Mouse (Mus musculus) CD4-positive, CD25-positive, alpha-beta regulatory T cell, adult 4 months (primary cell): ENCODE measurements around the gene Vmn2r76. TPM values are rescaled to one million over a fixed set of nuclear protein-coding genes. Genes with fewer than 3 reads are reported as not detected.
"Not testable (repeated sequence)": the region's sequence is repeated elsewhere in the genome, so short reads cannot be mapped to it uniquely, and the experiment has no call there.

ENCODE experiments used
- ATAC-seq: one replicate; pipeline ENCODE4 v1.8.0; 2017
- polyA plus RNA-seq, 2 experiments: library from polyadenylated mRNA; unstranded; fragments of 100-300 nt; shearing (Covaris generic); gene quantifications; one replicate each; pipeline ENCODE4 v1.2.1; 2017

The Vmn2r76 gene
- under 1 TPM; 0.03 to 0.04 TPM for polyA plus RNA-seq

- no peak for ATAC-seq
These were observed at the start of gene Vmn2r76 for GRCm38 (mm10) chr7:86246208-86246607. TSS of gene Vmn2r76 (minus strand) at chr7:86246308.

- no peak for ATAC-seq
These were observed 31.0 kb upstream of the Vmn2r76 start, which contains the start of gene Olfr310 for GRCm38 (mm10) chr7:86277072-86277471. TSS of gene Olfr310 (minus strand) at chr7:86277172.

GRCm38 (mm10) chr7:86211345-86211744 lies 34.8 kb downstream of the Vmn2r76 start:
- ATAC-seq, result no peak

GRCm38 (mm10) chr7:86171678-86172077 lies 74.4 kb downstream of the Vmn2r76 start, which contains the start of gene Vmn2r75:
TSS of gene Vmn2r75 (minus strand) at chr7:86171778.
- not testable (repeated sequence) for ATAC-seq

Other genes with a start within 250 kb of the Vmn2r76 start
- not detected for gene Vmn2r75, start 74.5 kb downstream of the Vmn2r76 start, polyA plus RNA-seq
- gene Olfr310, start 30.9 kb upstream of the Vmn2r76 start, polyA plus RNA-seq, result not detected
- not detected for gene Olfr309, start 67.4 kb upstream of the Vmn2r76 start, polyA plus RNA-seq
- gene Olfr308, start 79.3 kb upstream of the Vmn2r76 start, polyA plus RNA-seq, result not detected
- under 1 TPM in 1 of 2 experiments, not detected in 1; 0.16 TPM for gene Olfr307, start 91.3 kb upstream of the Vmn2r76 start, polyA plus RNA-seq
- gene Olfr305, start 120.6 kb upstream of the Vmn2r76 start, polyA plus RNA-seq, result not detected
- gene Olfr304, start 140.3 kb upstream of the Vmn2r76 start, polyA plus RNA-seq, result not detected
- gene Olfr303, start 151.5 kb upstream of the Vmn2r76 start, polyA plus RNA-seq, result not detected
- gene Olfr301, start 157.5 kb upstream of the Vmn2r76 start, polyA plus RNA-seq, result not detected
- gene Olfr299, start 213.6 kb upstream of the Vmn2r76 start, polyA plus RNA-seq, result not detected
- not detected for gene Olfr298, start 246.2 kb upstream of the Vmn2r76 start, polyA plus RNA-seq